Mouse (Mus musculus) midbrain, embryonic 12.5 days (tissue): ENCODE data around the gene Adamtsl1. TPM values are rescaled to one million over a fixed set of nuclear protein-coding genes. Genes with fewer than 3 reads are reported as not detected.

Experiments used
- ATAC-seq: fragments of 200-750 bp; cut with Nextera tagmentation; 2 replicates; pipeline ENCODE4 v1.8.0; 2017; ENCODE audit warnings: low read depth, moderate TSS enrichment, moderate library complexity; ENCODE audit not compliant: low FRiP score
- H3K27ac ChIP-seq: fragments of 300-500 bp; sonication (generic); replicated peaks from 2 replicates; pipeline ENCODE4 v1.5.1; 2016; ENCODE audit warnings: mild to moderate bottlenecking
- H3K27me3 ChIP-seq: fragments of 300-500 bp; sonication (generic); 2 replicates; pipeline ENCODE4 v1.6.1; 2016; ENCODE audit warnings: mild to moderate bottlenecking
- H3K36me3 ChIP-seq: fragments of 300-500 bp; sonication (generic); 2 replicates; pipeline ENCODE4 v1.6.1; 2016
- H3K4me1 ChIP-seq: fragments of 300-500 bp; sonication (generic); 2 replicates; pipeline ENCODE4 v1.6.1; 2016
- H3K4me2 ChIP-seq: fragments of 300-500 bp; sonication (generic); replicated peaks from 2 replicates; pipeline ENCODE4 v1.6.1; 2016; ENCODE audit warnings: mild to moderate bottlenecking, moderate library complexity
- H3K4me3 ChIP-seq: fragments of 300-500 bp; sonication (generic); 2 replicates; pipeline ENCODE4 v1.5.1; 2016; ENCODE audit warnings: mild to moderate bottlenecking
- H3K9ac ChIP-seq: fragments of 300-500 bp; sonication (generic); replicated peaks from 2 replicates; pipeline ENCODE4 v1.6.1; 2016; ENCODE audit warnings: mild to moderate bottlenecking, moderate library complexity
- H3K9me3 ChIP-seq: fragments of 300-500 bp; sonication (generic); 2 replicates; pipeline ENCODE4 v1.6.1; 2016; ENCODE audit warnings: mild to moderate bottlenecking
- WGBS: fragments of 180-500 bp; shearing (Covaris S2); methylation state at CpG from one replicate; pipeline ENCODE4 v1.1.7; 2016; 5-methylcytosine and 5-hydroxymethylcytosine counted together
- polyA plus RNA-seq: library from polyadenylated mRNA; unstranded; fragments of >200 nt; fragmentation: Nextera tagmentation; extraction: Ambion mirVana; gene quantifications from 2 replicates; pipeline ENCODE4 v1.2.1, GENCODE M21; 2016

Adamtsl1 gene
- polyA plus RNA-seq, 1 experiment from 2014 or later, result 10.2 TPM

DNA sequence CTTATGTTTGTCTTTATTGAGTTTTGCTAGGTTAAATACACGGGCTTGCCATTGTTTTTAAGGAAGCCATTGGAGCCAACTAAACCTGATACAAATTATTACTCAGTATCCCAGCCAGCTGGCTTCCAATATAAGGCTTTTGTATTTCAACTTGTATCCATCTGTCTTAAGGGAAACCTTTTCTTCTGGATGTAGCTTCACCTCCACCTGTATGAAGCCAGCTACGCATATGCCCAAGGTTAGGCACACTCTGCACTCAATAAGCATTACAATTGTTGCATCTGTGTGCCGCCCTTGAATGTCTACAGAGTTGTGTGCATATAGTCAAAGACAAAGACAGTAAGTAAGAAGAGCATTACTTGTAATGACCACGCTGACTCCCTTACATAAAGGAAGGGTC is 835.4 kb downstream of the Adamtsl1 start:
- Histone ChIP-seq H3K36me3 (no peaks in the 10 kb centered on the region), H3K4me3 (no peak overlapping the region), H3K9me3 (no peaks in the 10 kb centered on the region), H3K9ac (no peak overlapping the region), H3K27ac (no peak overlapping the region), H3K4me1 (no peaks in the 10 kb centered on the region), H3K4me2 (no peak overlapping the region), H3K27me3 (no peaks in the 10 kb centered on the region)
- 88% methylated on average over 4 of the region's 4 CpGs for WGBS
- no peak for ATAC-seq

DNA sequence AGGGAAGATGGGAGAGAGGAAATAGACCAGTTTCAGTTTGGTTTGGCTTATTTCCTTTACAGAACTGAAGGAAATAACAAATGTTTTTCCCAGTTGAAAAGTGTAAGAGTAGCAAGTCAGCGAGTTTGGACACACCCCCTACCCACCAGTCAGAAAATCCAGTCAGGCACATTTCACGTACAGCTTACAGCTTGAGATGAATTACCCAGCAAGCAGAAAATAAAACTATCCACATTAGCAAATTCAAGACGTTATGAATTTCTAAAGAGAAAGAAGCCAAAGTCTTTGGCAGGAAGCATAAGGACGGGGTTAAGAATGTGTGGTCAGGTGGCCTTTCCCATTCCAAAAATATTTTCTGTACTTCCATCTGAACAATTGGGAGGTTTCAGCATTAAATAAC is 838.1 kb downstream of the Adamtsl1 start:
- H3K27me3 ChIP-seq, result no peaks in the 10 kb centered on the region
- no peaks in the 10 kb centered on the region for H3K9me3 ChIP-seq
- no peaks in the 10 kb centered on the region for H3K4me1 ChIP-seq
- ATAC-seq, result no peak
- H3K4me3 ChIP-seq, result no peak overlapping the region
- H3K9ac ChIP-seq, result no peak overlapping the region
- H3K27ac ChIP-seq, result no peak overlapping the region
- WGBS, result 85% methylated on average over 4 of the region's 4 CpGs
- H3K36me3 ChIP-seq, result no peaks in the 10 kb centered on the region
- no peak overlapping the region for H3K4me2 ChIP-seq

DNA sequence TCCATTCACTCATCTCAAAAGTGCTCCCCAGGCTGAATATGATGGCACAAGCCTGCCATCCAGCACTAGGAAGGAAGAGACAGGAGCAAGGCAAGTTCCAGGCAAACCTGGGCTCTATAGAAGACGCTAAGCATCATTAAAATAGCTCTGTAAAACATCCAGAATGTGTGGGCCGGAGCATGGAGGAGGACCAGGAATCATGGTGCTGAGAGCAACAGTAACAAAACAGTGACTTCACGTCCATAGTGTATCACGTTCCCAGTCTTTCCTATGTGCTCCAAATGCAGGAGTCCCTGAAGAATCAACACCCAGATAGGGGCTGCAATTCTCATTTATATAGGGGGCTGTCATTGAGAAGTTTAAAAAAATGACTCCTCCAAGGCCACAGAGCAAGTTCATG is 839.6 kb downstream of the Adamtsl1 start:
- H3K36me3 ChIP-seq, result no peaks in the 10 kb centered on the region
- H3K27ac ChIP-seq, result no peak overlapping the region
- H3K4me1 ChIP-seq, result no peaks in the 10 kb centered on the region
- H3K9me3 ChIP-seq, result no peaks in the 10 kb centered on the region
- WGBS, result 91% methylated on average over 4 of the region's 4 CpGs
- no peak overlapping the region for H3K4me3 ChIP-seq
- H3K9ac ChIP-seq, result no peak overlapping the region
- no peaks in the 10 kb centered on the region for H3K27me3 ChIP-seq
- no peak overlapping the region for H3K4me2 ChIP-seq
- no peak for ATAC-seq

DNA sequence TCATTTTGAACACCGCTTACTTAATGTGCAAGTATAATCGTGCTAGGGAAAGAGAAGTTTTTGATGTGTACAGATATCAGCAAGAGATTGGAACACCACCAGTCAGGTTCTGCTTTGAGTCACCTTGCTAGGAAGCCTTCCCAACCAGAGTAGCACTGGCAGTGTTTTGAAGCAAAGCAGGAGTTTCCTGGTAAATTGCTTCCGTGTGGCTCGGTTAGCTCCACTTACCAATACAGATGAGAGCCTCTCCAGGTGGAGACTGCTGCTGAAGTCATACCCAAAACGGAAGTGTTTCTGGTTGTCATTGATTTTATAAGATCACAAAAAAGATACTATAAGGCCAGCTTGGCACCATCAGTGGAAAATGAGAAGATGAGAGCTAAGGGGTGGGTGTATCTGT is 845.4 kb downstream of the Adamtsl1 start:
- 90% methylated on average over 5 of the region's 5 CpGs for WGBS
- ATAC-seq, result no peak
- H3K4me2 ChIP-seq, result no peak overlapping the region
- no peak overlapping the region for H3K9ac ChIP-seq
- no peak overlapping the region for H3K4me3 ChIP-seq
- H3K4me1 ChIP-seq, result no peaks in the 10 kb centered on the region
- H3K27me3 ChIP-seq, result no peaks in the 10 kb centered on the region
- H3K36me3 ChIP-seq, result no peaks in the 10 kb centered on the region
- no peaks in the 10 kb centered on the region for H3K9me3 ChIP-seq
- H3K27ac ChIP-seq, result no peak overlapping the region

DNA sequence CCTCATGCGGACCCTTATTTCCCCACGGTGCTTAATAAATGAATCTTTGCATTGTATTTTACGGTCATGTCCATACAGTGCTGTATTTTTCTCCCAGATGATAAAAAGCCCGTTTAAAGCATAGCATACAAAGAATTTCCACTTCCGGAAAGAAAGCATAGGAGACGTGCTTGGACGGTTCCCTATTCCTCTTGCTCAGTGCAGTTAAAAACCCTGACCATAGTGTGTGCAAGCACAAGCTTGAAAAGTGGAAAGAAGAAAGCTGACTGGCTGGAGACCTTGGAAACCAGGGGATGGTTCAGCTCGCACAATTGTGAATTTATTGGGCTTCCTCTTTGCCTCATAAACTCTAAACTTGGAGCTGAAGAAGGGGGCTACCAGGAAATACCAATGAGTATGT is 855.1 kb downstream of the Adamtsl1 start:
- no peaks in the 10 kb centered on the region for H3K27me3 ChIP-seq

DNA sequence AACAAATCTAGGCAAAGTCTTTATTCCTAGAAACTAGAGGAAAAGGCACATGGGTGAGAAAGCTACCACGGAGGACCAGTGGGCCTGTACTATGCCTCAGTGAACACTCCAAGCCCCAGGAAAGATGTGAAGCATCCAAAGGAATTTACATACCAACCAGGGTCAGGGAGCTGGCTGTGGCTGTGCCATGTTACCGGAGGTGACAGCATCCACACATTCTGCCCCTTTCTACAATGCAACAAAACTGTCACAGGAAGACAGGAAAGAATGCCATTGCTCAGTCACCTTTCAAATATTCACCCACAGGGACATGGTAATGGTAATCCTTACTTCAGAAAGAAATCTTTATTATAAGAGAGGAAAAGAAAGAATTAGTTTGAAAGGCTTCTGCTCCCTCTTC is 859.2 kb downstream of the Adamtsl1 start:
- Histone ChIP-seq H3K9ac (no peak overlapping the region), H3K4me2 (no peak overlapping the region), H3K4me1 (no peaks in the 10 kb centered on the region), H3K27ac (no peak overlapping the region), H3K36me3 (no peaks in the 10 kb centered on the region), H3K27me3 (no peaks in the 10 kb centered on the region), H3K4me3 (no peak overlapping the region), H3K9me3 (no peaks in the 10 kb centered on the region)
- 63% methylated on average over 2 of the region's 2 CpGs for WGBS
- no peak for ATAC-seq

More for the DNA sequence above, 855.1 kb downstream of the Adamtsl1 start:
- Histone ChIP-seq H3K27ac (no peak overlapping the region), H3K4me2 (no peak overlapping the region), H3K9ac (no peak overlapping the region), H3K9me3 (no peaks in the 10 kb centered on the region), H3K36me3 (no peaks in the 10 kb centered on the region), H3K4me1 (no peaks in the 10 kb centered on the region), H3K4me3 (no peak overlapping the region)
- WGBS, result 83% methylated on average over 8 of the region's 8 CpGs
- ATAC-seq, result no peak

DNA sequence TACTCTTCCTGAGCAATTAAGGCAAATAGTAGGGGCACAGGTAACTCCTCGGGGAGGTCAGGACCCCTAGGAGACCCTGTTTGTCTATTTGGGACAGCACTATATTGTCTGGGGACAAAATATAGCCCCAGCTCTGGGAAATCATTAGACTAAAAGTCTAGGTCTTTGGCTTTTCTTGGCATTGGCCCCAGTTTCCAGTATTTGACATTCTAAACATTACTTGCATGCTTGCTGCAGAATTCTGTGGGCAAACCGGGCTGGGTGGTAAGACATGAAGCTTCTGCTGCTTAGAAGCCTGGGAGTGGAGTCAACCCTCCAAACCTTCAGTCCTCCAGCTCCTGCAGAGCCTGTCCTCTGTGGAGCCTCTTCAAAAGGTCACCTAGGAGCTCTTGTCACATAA is 869.2 kb downstream of the Adamtsl1 start:
- Histone ChIP-seq H3K27ac (no peak overlapping the region), H3K4me2 (no peak overlapping the region), H3K27me3 (no peaks in the 10 kb centered on the region), H3K9me3 (no peaks in the 10 kb centered on the region), H3K4me3 (no peak overlapping the region), H3K4me1 (no peaks in the 10 kb centered on the region), H3K36me3 (no peaks in the 10 kb centered on the region), H3K9ac (no peak overlapping the region)
- 76% methylated on average over 2 of the region's 2 CpGs for WGBS
- ATAC-seq, result no peak

DNA sequence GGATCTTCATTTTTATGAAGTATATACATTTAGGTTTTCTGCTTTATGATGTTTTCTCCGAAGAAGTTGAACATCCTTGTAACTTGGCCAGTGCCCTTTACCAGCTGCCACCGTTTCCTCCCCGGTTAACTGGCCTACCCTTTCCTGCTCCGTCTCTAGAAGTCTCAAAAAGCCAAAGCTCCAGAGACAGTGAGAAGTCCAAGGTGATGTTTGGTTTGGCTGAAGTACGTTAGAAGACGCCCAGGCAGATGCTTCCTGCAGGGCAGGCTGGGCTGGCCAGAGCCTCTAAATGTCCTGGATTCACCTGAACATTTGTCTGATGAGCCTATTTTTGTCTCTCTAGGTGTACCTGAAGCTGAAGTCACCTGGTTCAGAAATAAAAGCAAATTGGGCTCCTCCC is 871.1 kb downstream of the Adamtsl1 start:
- H3K4me2 ChIP-seq, result no peak overlapping the region
- H3K4me3 ChIP-seq, result no peak overlapping the region
- no peak overlapping the region for H3K9ac ChIP-seq
- H3K27me3 ChIP-seq, result no peaks in the 10 kb centered on the region
- H3K36me3 ChIP-seq, result no peaks in the 10 kb centered on the region
- no peaks in the 10 kb centered on the region for H3K4me1 ChIP-seq
- 91% methylated on average over 6 of the region's 6 CpGs for WGBS
- no peaks in the 10 kb centered on the region for H3K9me3 ChIP-seq
- ATAC-seq, result no peak
- H3K27ac ChIP-seq, result no peak overlapping the region

DNA sequence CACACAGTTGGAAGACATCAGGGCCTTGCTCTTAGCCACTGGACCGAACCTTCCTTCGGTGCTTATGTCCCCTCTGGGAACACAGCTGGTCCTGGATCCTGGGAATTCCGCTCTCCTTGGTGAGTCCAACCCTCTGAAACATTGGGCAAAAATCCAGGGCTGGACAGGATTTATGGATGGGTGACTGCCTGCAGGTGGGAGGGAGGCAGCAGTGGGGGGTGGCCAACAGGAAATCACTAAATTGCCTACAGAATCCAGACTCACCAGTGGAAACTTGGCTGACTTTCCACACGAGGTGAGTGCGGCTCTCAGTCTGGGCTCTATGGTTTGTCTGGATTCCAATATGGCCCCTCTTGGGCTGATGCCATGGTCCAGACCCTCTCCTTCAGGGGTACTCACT is 874.5 kb downstream of the Adamtsl1 start:
- Histone ChIP-seq H3K36me3 (no peaks in the 10 kb centered on the region), H3K4me2 (no peak overlapping the region), H3K27ac (no peak overlapping the region), H3K9me3 (no peaks in the 10 kb centered on the region), H3K4me1 (no peaks in the 10 kb centered on the region), H3K4me3 (no peak overlapping the region), H3K9ac (no peak overlapping the region), H3K27me3 (no peaks in the 10 kb centered on the region)
- ATAC-seq, result no peak
- WGBS, result 94% methylated on average over 5 of the region's 5 CpGs

DNA sequence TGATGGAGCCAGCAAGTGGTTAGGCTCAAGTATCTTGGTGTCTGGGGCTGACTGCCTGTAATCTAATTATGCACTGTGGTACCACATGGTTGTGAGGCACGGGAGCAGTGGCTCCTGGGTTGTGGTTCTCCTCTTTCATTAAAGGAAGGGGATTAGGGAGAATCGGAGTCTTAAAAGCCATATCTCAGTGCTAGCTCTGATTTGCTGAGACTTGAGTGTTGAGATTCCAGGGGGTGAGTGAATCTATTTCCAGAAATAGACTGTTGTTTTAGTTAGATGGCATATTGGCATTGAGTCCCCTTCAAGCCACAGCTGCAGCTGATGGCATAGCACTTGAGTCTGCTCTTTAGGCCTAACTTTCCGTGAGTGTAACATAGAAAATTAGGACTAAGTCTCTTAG is 877.2 kb downstream of the Adamtsl1 start:
- no peaks in the 10 kb centered on the region for H3K4me1 ChIP-seq
- H3K4me2 ChIP-seq, result no peak overlapping the region
- no peaks in the 10 kb centered on the region for H3K36me3 ChIP-seq
- H3K9me3 ChIP-seq, result no peaks in the 10 kb centered on the region
- ATAC-seq, result no peak
- no peak overlapping the region for H3K9ac ChIP-seq
- no peak overlapping the region for H3K4me3 ChIP-seq
- WGBS, result 51% methylated on average over 3 of the region's 3 CpGs
- no peak overlapping the region for H3K27ac ChIP-seq
- no peaks in the 10 kb centered on the region for H3K27me3 ChIP-seq

DNA sequence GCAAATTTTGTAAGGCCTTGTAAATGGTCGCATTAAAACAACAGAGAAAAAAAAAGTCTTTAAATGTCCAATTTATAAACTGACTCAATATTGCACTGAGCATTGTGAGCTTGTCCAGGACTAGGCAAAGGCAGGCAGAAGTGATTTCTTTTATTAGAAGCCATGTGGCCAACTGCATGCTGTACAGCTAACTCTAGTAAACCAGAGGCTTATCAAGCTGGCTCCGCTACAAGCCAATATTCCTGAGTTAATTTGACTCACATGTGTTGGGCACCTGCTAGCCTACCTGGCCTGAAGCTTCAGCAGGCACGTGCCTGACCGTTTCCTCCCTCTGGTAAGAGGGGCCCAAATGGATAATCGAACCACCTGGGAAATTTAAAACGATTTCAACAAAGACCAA is 881.7 kb downstream of the Adamtsl1 start:
- 84% methylated on average over 6 of the region's 6 CpGs for WGBS
- H3K4me3 ChIP-seq, result no peak overlapping the region
- H3K27ac ChIP-seq, result no peak overlapping the region
- H3K4me2 ChIP-seq, result no peak overlapping the region
- no peaks in the 10 kb centered on the region for H3K4me1 ChIP-seq
- no peaks in the 10 kb centered on the region for H3K36me3 ChIP-seq
- no peaks in the 10 kb centered on the region for H3K9me3 ChIP-seq
- H3K27me3 ChIP-seq, result no peaks in the 10 kb centered on the region
- H3K9ac ChIP-seq, result no peak overlapping the region
- no peak for ATAC-seq

DNA sequence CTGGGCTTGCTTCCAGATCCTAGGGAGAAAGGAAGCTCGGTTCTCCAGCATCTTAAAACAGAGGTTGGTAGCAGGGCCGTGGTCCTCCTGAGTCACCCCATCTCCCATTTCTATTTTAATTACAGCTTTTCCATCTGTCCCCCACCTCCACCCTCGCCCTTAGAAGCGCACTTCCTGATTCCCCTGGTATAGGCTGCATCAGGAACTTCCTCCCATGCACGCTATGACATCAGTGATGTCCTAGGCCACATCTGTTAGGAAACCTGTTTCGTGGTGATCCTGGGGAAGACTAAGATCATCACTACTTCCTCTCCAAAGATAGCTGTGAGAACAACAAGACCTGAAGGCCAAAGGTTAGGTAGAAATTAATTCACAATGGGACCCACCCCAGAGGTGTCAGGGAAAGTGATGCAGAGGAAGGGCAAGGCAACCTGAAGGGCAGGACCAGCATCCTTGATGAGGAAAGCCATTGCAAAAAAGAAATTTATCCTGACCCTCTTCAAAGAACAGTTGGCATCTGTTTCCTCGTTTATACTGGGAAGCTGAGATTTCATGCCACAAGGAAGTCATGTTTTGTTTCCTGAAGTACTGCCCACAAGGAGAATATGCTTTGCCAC is 882.8 kb downstream of the Adamtsl1 start:
- no peaks in the 10 kb centered on the region for H3K36me3 ChIP-seq
- H3K9ac ChIP-seq, result no peak overlapping the region
- no peak for ATAC-seq
- H3K9me3 ChIP-seq, result no peaks in the 10 kb centered on the region
- H3K27me3 ChIP-seq, result no peaks in the 10 kb centered on the region
- H3K4me3 ChIP-seq, result no peak overlapping the region
- no peaks in the 10 kb centered on the region for H3K4me1 ChIP-seq
- H3K27ac ChIP-seq, result no peak overlapping the region
- WGBS, result 88% methylated on average over 7 of the region's 7 CpGs
- H3K4me2 ChIP-seq, result no peak overlapping the region

DNA sequence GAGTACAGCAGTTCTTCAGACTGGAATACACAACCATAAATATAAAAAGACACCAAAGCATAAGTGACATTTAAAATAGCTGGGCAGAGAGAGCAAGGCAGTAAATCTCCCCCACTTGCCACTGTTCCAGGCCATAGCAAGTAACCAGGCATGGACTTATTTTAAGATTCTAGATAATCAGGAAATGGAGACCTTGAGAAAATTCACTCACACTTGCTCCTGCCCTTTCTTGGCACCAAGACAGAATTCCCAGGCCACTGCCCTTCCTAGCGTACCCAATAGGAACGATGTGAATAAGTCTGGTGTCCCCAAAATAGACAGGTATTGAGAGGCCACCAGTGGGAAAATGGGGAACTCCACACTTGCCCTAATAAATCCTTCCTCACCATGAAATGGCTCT is 883.5 kb downstream of the Adamtsl1 start:
- Histone ChIP-seq H3K36me3 (no peaks in the 10 kb centered on the region), H3K27ac (no peak overlapping the region), H3K4me3 (no peak overlapping the region), H3K4me1 (no peaks in the 10 kb centered on the region), H3K27me3 (no peaks in the 10 kb centered on the region), H3K9me3 (no peaks in the 10 kb centered on the region), H3K4me2 (no peak overlapping the region), H3K9ac (no peak overlapping the region)
- no peak for ATAC-seq
- 83% methylated on average over 2 of the region's 2 CpGs for WGBS
